Comparison of ENCODE assay signal across 9 mouse cellular contexts in genomic region chr4:98577957-98578541, GRCm38 (mm10).
A peak's percentile ranks its signal among the peaks of the same experiment; 100 is the strongest.
DNase-seq lines count a peak whose midpoint lies in the region; ATAC-seq lines count a peak whose summit lies in the region.
"Had no signal": no experiment of that assay in that cellular context is flagged by ENCODE, and none has a peak within 500 bp of the region (broad histone marks: within the 10 kb centered on the region; RNA-seq: fewer than 3 reads in every experiment).

No protein-coding gene starts in this region.

- H3K36me3 ChIP-seq in forebrain, embryonic 16.5 days (ENCODE audit: control insufficient read depth, insufficient read depth), result no peaks in the 10 kb centered on the region
- no peaks in the 10 kb centered on the region for H3K36me3 ChIP-seq in midbrain, embryonic 10.5 days
- H3K36me3 ChIP-seq: lung, embryonic 15.5 days had no signal

- WGBS in forebrain, embryonic 16.5 days, result 6% methylated on average over 3 of the region's 3 CpGs
- WGBS in midbrain, embryonic 10.5 days, result 80% methylated on average over 3 of the region's 3 CpGs

- no peaks in the 10 kb centered on the region for H3K9me3 ChIP-seq in forebrain, embryonic 16.5 days (ENCODE audit: control insufficient read depth, low read length)
- H3K9me3 ChIP-seq in midbrain, embryonic 10.5 days (replicated peaks), result peaks cover 7% of the 10 kb centered on the region; the same call in 1 of the 2 replicates
- H3K9me3 ChIP-seq: lung, embryonic 15.5 days had no signal

- H3K27me3 ChIP-seq in forebrain, embryonic 16.5 days (replicated peaks; ENCODE audit: control insufficient read depth, insufficient read depth, low read length), result no peaks in the 10 kb centered on the region
- H3K27me3 ChIP-seq in midbrain, embryonic 10.5 days (ENCODE audit: low read depth, poor library complexity, severe bottlenecking), result no peaks in the 10 kb centered on the region
- H3K27me3 ChIP-seq: lung, embryonic 15.5 days had no signal

- H3K9ac ChIP-seq in forebrain, embryonic 16.5 days (replicated peaks; ENCODE audit: low read depth, low read length), result no peak overlapping the region
- H3K9ac ChIP-seq: lung, embryonic 15.5 days had no signal

- no peak overlapping the region for H3K4me3 ChIP-seq in forebrain, embryonic 16.5 days (replicated peaks; ENCODE audit: low read length)
- H3K4me3 ChIP-seq in midbrain, embryonic 10.5 days, result no peak overlapping the region
- H3K4me3 ChIP-seq: lung, embryonic 15.5 days had no signal

- ATAC-seq in forebrain, embryonic 16.5 days, result peak; percentile 97

- peak; percentile 54 for DNase-seq in retina, postnatal 1 day
- DNase-seq in retina, embryonic 14.5 days (ENCODE audit: low spot score), result no peak
- no peak for DNase-seq in midbrain, embryonic 10.5 days (ENCODE audit: low spot score)
- DNase-seq in telencephalon, adult 2 months (ENCODE audit: low read depth, low spot score), result peak; percentile 38
- no peak for DNase-seq in adrenal gland, postnatal 36 days
- no peak for DNase-seq in lung, postnatal 14 days
- DNase-seq: gastrocnemius, postnatal 14 days had no signal

- H3K4me2 ChIP-seq in forebrain, embryonic 16.5 days (ENCODE audit: low read length), result no peak overlapping the region
- H3K4me2 ChIP-seq: lung, embryonic 15.5 days had no signal

- H3K4me1 ChIP-seq in forebrain, embryonic 16.5 days (replicated peaks; ENCODE audit: control insufficient read depth, insufficient read depth, low read length), result peaks cover 11% of the 10 kb centered on the region
- peaks cover 9% of the 10 kb centered on the region; the same call in 1 of the 2 replicates for H3K4me1 ChIP-seq in midbrain, embryonic 10.5 days
- H3K4me1 ChIP-seq: lung, embryonic 15.5 days had no signal

- peak overlapping the region; percentile 88 for H3K27ac ChIP-seq in forebrain, embryonic 16.5 days (ENCODE audit: low read length)
- peak overlapping the region; percentile 55; the same call in 1 of the 2 replicates for H3K27ac ChIP-seq in midbrain, embryonic 10.5 days (replicated peaks)
- H3K27ac ChIP-seq: lung, embryonic 15.5 days had no signal

Comparison
In these comparisons a context has a peak if more than half of its experiments do, and no peak if none do; other contexts are left out.
1. DNase-seq: peak in retina, postnatal 1 day (single experiment) and telencephalon, adult 2 months (single experiment); none in retina, embryonic 14.5 days (single experiment), midbrain, embryonic 10.5 days (single experiment), adrenal gland, postnatal 36 days (0 of 2) and lung, postnatal 14 days (single experiment).